Mouse (Mus musculus) myocyte (in vitro differentiated cells): ENCODE measurements around the gene Mbnl1. TPM values are rescaled to one million over a fixed set of nuclear protein-coding genes. Genes with fewer than 3 reads are reported as not detected.
A peak's percentile ranks its signal among the peaks of the same experiment; 100 is the strongest.

Source experiments
- H3K27me3 ChIP-seq: one replicate; pipeline ENCODE4 v1.6.1; 2011; ENCODE audit not compliant: control insufficient read depth, insufficient read depth, insufficient read length
- H3K36me3 ChIP-seq: one replicate; pipeline ENCODE4 v1.6.1; 2011; ENCODE audit not compliant: control insufficient read depth, insufficient read depth
- H3K4me2 ChIP-seq: one replicate; pipeline ENCODE4 v1.6.1; 2011; ENCODE audit warnings: low read depth, control low read depth
- H3K4me3 ChIP-seq: one replicate; pipeline ENCODE4 v1.5.1; 2011; ENCODE audit warnings: mild to moderate bottlenecking, control low read depth, moderate library complexity
- H3K79me2 ChIP-seq: one replicate; pipeline ENCODE4 v1.6.1; 2011; ENCODE audit not compliant: control insufficient read depth, insufficient read depth
- H3ac ChIP-seq: one replicate; pipeline ENCODE4 v1.6.1; 2011; ENCODE audit not compliant: control insufficient read depth, insufficient read length
- CEBPB ChIP-seq: IDR thresholded peaks from 2 replicates; pipeline ENCODE4 v1.6.1; 2011; ENCODE audit warnings: mild to moderate bottlenecking, moderate library complexity; ENCODE audit not compliant: poor library complexity, insufficient read depth, severe bottlenecking
- E2F4 ChIP-seq: IDR thresholded peaks from one replicate; pipeline ENCODE4 v1.6.1; 2011; ENCODE audit warnings: mild to moderate bottlenecking, control low read depth, moderate library complexity; ENCODE audit not compliant: insufficient read depth
- MAX ChIP-seq: IDR thresholded peaks from one replicate; pipeline ENCODE4 v1.6.1; 2011; ENCODE audit warnings: low read depth, mild to moderate bottlenecking, control low read depth
- MYOD1 ChIP-seq, 3 experiments: IDR thresholded peaks; one replicate each; pipeline ENCODE4 v1.6.1; 2011; ENCODE audit warnings: control low read depth in 2 of 3, low read depth in 2 of 3, mild to moderate bottlenecking in 2 of 3, moderate library complexity in 1 of 3; ENCODE audit not compliant: insufficient read length in 2 of 3, control insufficient read depth in 1 of 3
- MYOG ChIP-seq, 3 experiments: IDR thresholded peaks; one replicate each; pipeline ENCODE4 v1.6.1; 2011; ENCODE audit warnings: control low read depth in 2 of 3, low read depth in 2 of 3, mild to moderate bottlenecking in 2 of 3; ENCODE audit not compliant: insufficient read length in 2 of 3, control insufficient read depth in 1 of 3, insufficient read depth in 1 of 3
- POLR2A ChIP-seq: IDR thresholded peaks from one replicate; pipeline ENCODE4 v1.6.1; 2011; ENCODE audit warnings: low read depth, mild to moderate bottlenecking, control low read depth, moderate library complexity; ENCODE audit not compliant: insufficient read length
- POLR2AphosphoS2 ChIP-seq: IDR thresholded peaks from one replicate; pipeline ENCODE4 v1.6.1; 2011; ENCODE audit warnings: low read depth, control low read depth; ENCODE audit not compliant: insufficient read length
- REST ChIP-seq: IDR thresholded peaks from one replicate; pipeline ENCODE4 v1.6.1; 2011; ENCODE audit warnings: mild to moderate bottlenecking, control low read depth, moderate library complexity; ENCODE audit not compliant: insufficient read depth, insufficient read length
- SRF ChIP-seq: IDR thresholded peaks from one replicate; pipeline ENCODE4 v1.6.1; 2011; ENCODE audit warnings: low read depth; ENCODE audit not compliant: control insufficient read depth, insufficient read length
- TCF12 ChIP-seq: IDR thresholded peaks from one replicate; pipeline ENCODE4 v1.6.1; 2011; ENCODE audit warnings: mild to moderate bottlenecking, control low read depth; ENCODE audit not compliant: poor library complexity, insufficient read depth, severe bottlenecking
- TCF3 ChIP-seq: IDR thresholded peaks from one replicate; pipeline ENCODE4 v1.6.1; 2011; ENCODE audit warnings: low read depth, control low read depth; ENCODE audit not compliant: insufficient read length
- USF1 ChIP-seq: IDR thresholded peaks from one replicate; pipeline ENCODE4 v1.6.1; 2011; ENCODE audit warnings: low read depth, mild to moderate bottlenecking, control low read depth, moderate library complexity
- polyA plus RNA-seq: library from polyadenylated mRNA; unstranded; fragments of >200 nt; fragmentation: generic; extraction: Trizol; gene quantifications from one replicate; pipeline ENCODE4 v1.2.1, GENCODE M21; 2012; ENCODE audit warnings: missing spikeins

Mbnl1 gene
- polyA plus RNA-seq, 1 experiment, result 24.7 TPM

- H3ac ChIP-seq, result no peak overlapping the region
- no peaks in the 10 kb centered on the region for H3K27me3 ChIP-seq
- peaks cover 100% of the 10 kb centered on the region for H3K79me2 ChIP-seq
- H3K36me3 ChIP-seq, result no peaks in the 10 kb centered on the region
- peak overlapping the region; percentile 53 for H3K4me2 ChIP-seq
- TF ChIP-seq TCF12 (no peak), MAX (peak; percentile 5), USF1 (peak; percentile 4), MYOG (IDR thresholded peaks at IDR 0.05; ENCODE audit: control insufficient read depth in 1 of 3, insufficient read depth in 1 of 3, insufficient read length in 2 of 3, low read depth in 2 of 3) (no peak)
- H3K4me3 ChIP-seq, result no peak overlapping the region
These were observed 43.5 kb downstream of the Mbnl1 start for GRCm38 (mm10) chr3:60516054-60516674.

GRCm38 (mm10) chr3:60517234-60517787 is 44.7 kb downstream of the Mbnl1 start:
- Histone ChIP-seq H3K27me3 (no peaks in the 10 kb centered on the region), H3K4me2 (no peak overlapping the region)

GRCm38 (mm10) chr3:60519337-60519736 is 46.7 kb downstream of the Mbnl1 start:
- Histone ChIP-seq H3K4me3 (no peak overlapping the region), H3K36me3 (no peaks in the 10 kb centered on the region), H3K79me2 (peaks cover 100% of the 10 kb centered on the region), H3K27me3 (no peaks in the 10 kb centered on the region), H3ac (no peak overlapping the region), H3K4me2 (no peak overlapping the region)
- TF ChIP-seq CEBPB (no peak), MYOG (IDR thresholded peaks at IDR 0.05; ENCODE audit: control insufficient read depth in 1 of 3, insufficient read depth in 1 of 3, insufficient read length in 2 of 3, low read depth in 2 of 3) (no peak), SRF (no peak), POLR2A (no peak), MYOD1 (IDR thresholded peaks at IDR 0.05; ENCODE audit: control insufficient read depth in 1 of 3, insufficient read length in 2 of 3, low read depth in 2 of 3) (no peak), REST (no peak), POLR2AphosphoS2 (no peak), TCF12 (no peak), MAX (no peak), E2F4 (no peak), USF1 (no peak)

More at GRCm38 (mm10) chr3:60517234-60517787, 44.7 kb downstream of the Mbnl1 start:
- H3K79me2 ChIP-seq, result peaks cover 100% of the 10 kb centered on the region
- H3K36me3 ChIP-seq, result no peaks in the 10 kb centered on the region
- H3K4me3 ChIP-seq, result no peak overlapping the region
- TF ChIP-seq REST, result no peak
- no peak for TF ChIP-seq CEBPB
- TF ChIP-seq POLR2AphosphoS2, result no peak
- no peak for TF ChIP-seq MAX
- no peak for TF ChIP-seq TCF12
- TF ChIP-seq MYOD1 (IDR thresholded peaks at IDR 0.05; ENCODE audit: control insufficient read depth in 1 of 3, insufficient read length in 2 of 3, low read depth in 2 of 3), result no peak
- TF ChIP-seq USF1, result no peak
- no peak for TF ChIP-seq E2F4
- TF ChIP-seq SRF, result no peak
- no peak for TF ChIP-seq TCF3
- no peak for TF ChIP-seq MYOG (IDR thresholded peaks at IDR 0.05; ENCODE audit: control insufficient read depth in 1 of 3, insufficient read depth in 1 of 3, insufficient read length in 2 of 3, low read depth in 2 of 3)
- TF ChIP-seq POLR2A, result no peak
- H3ac ChIP-seq, result no peak overlapping the region

GRCm38 (mm10) chr3:60524127-60524526 is 51.5 kb downstream of the Mbnl1 start:
- Histone ChIP-seq H3K79me2 (peaks cover 95% of the 10 kb centered on the region), H3K4me3 (no peak overlapping the region), H3K4me2 (no peak overlapping the region), H3K36me3 (no peaks in the 10 kb centered on the region), H3K27me3 (no peaks in the 10 kb centered on the region), H3ac (no peak overlapping the region)
- TF ChIP-seq TCF12, result no peak
- TF ChIP-seq TCF3, result no peak
- TF ChIP-seq MAX, result no peak
- no peak for TF ChIP-seq MYOD1 (IDR thresholded peaks at IDR 0.05; ENCODE audit: control insufficient read depth in 1 of 3, insufficient read length in 2 of 3, low read depth in 2 of 3)
- TF ChIP-seq POLR2A, result no peak
- no peak for TF ChIP-seq USF1
- no peak for TF ChIP-seq CEBPB
- no peak for TF ChIP-seq POLR2AphosphoS2
- no peak for TF ChIP-seq SRF
- no peak for TF ChIP-seq REST
- TF ChIP-seq MYOG (IDR thresholded peaks at IDR 0.05; ENCODE audit: control insufficient read depth in 1 of 3, insufficient read depth in 1 of 3, insufficient read length in 2 of 3, low read depth in 2 of 3), result no peak
- no peak for TF ChIP-seq E2F4

- H3K27me3 ChIP-seq, result no peaks in the 10 kb centered on the region
- peak overlapping the region; percentile 94 for H3K4me2 ChIP-seq
- H3K4me3 ChIP-seq, result peak overlapping the region; percentile 34
- H3ac ChIP-seq, result no peak overlapping the region
- peaks cover 96% of the 10 kb centered on the region for H3K79me2 ChIP-seq
- H3K36me3 ChIP-seq, result no peaks in the 10 kb centered on the region
- TF ChIP-seq REST (no peak), E2F4 (no peak), MAX (no peak), MYOD1 (IDR thresholded peaks at IDR 0.05; ENCODE audit: control insufficient read depth in 1 of 3, insufficient read length in 2 of 3, low read depth in 2 of 3) (no peak), POLR2AphosphoS2 (no peak), POLR2A (no peak), SRF (no peak), TCF12 (no peak)
These were observed 58.7 kb downstream of the Mbnl1 start for GRCm38 (mm10) chr3:60531286-60531685.
